Mouse (Mus musculus) cerebellum, adult 2 months (tissue): ENCODE data around the gene Aplp1.

Source experiments
- CTCF ChIP-seq: fragments of 200-500 bp; IDR thresholded peaks from 2 replicates; pipeline ENCODE4 v1.5.1; 2011; ENCODE audit warnings: low read depth, mild to moderate bottlenecking, control low read depth, low read length, moderate library complexity, borderline replicate concordance; ENCODE audit not compliant: insufficient read depth
- POLR2A ChIP-seq: fragments of 200-500 bp; IDR thresholded peaks from 2 replicates; pipeline ENCODE4 v1.6.1; 2011; ENCODE audit warnings: low read length, control low read depth, borderline replicate concordance; ENCODE audit not compliant: insufficient read depth

DNA sequence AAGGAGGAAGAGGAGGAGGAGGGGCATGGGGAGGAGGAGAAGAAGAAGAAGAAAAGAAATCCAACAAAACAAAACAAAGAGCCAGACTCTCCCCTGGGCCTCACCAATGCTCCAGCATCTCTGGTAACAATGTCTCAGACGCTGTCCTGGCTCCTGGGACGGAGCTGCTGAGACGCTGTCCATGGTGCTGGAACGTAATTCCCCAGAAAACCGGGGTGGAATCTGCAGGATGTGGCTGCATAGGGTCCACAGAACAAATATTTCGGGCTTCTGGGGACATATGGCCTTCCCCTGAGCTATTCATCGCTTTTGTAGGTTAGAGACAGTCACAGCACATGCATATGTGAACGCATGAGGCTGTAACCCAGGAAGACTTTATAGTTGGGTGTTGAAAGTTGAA lies 38.9 kb upstream of the Aplp1 start:
- no peak for TF ChIP-seq CTCF
- no peak for TF ChIP-seq POLR2A
